Comparison of ENCODE assay signal across 12 mouse cellular contexts in genomic region chr5:81427393-81427792, GRCm38 (mm10).
"Had no signal": no experiment of that assay in that cellular context is flagged by ENCODE, and none has a peak within 500 bp of the region (broad histone marks: within the 10 kb centered on the region; RNA-seq: fewer than 3 reads in every experiment).

No protein-coding gene starts in this region.

- H3K9me3 ChIP-seq: limb, embryonic 12.5 days; midbrain, embryonic 12.5 days had no signal

- ATAC-seq: liver, postnatal 0 days had no signal

- H3K4me3 ChIP-seq: limb, embryonic 12.5 days; megakaryocyte, embryonic 14.5 days; midbrain, embryonic 12.5 days had no signal

- H3K27ac ChIP-seq: limb, embryonic 12.5 days; macrophage; midbrain, embryonic 12.5 days had no signal

- H3K4me1 ChIP-seq: limb, embryonic 12.5 days; megakaryocyte, embryonic 14.5 days; midbrain, embryonic 12.5 days had no signal

- H3K9ac ChIP-seq: limb, embryonic 12.5 days; liver, postnatal 0 days; midbrain, embryonic 12.5 days had no signal

- H3K36me3 ChIP-seq: limb, embryonic 12.5 days; midbrain, embryonic 12.5 days had no signal

- DNase-seq: kidney, adult 18-20 months; kidney, postnatal 10 days; kidney, postnatal 4 days; layer of hippocampus, postnatal 36 days; liver, postnatal 0 days; lung, postnatal 14 days; thymus, postnatal 36 days had no signal

- H3K27me3 ChIP-seq: limb, embryonic 12.5 days; megakaryocyte, embryonic 14.5 days; midbrain, embryonic 12.5 days had no signal

- H3K4me2 ChIP-seq: limb, embryonic 12.5 days; liver, embryonic 11.5 days; midbrain, embryonic 12.5 days had no signal
